Mouse (Mus musculus) intestine, embryonic 15.5 days (tissue): ENCODE results near the gene Trabd2b. TPM values are rescaled to one million over a fixed set of nuclear protein-coding genes. Genes with fewer than 3 reads are reported as not detected.

ENCODE experiments used
- ATAC-seq: fragments of 200-750 bp; cut with Nextera tagmentation; 2 replicates; pipeline ENCODE4 v1.8.0; 2017; ENCODE audit warnings: moderate TSS enrichment, moderate library complexity
- H3K27ac ChIP-seq: fragments of 300-500 bp; sonication (generic); 2 replicates; pipeline ENCODE4 v1.5.1; 2015; ENCODE audit warnings: mild to moderate bottlenecking, inconsistent platforms
- H3K27me3 ChIP-seq: fragments of 300-500 bp; sonication (generic); replicated peaks from 2 replicates; pipeline ENCODE4 v1.6.1; 2015; ENCODE audit warnings: inconsistent platforms
- H3K36me3 ChIP-seq: fragments of 300-500 bp; sonication (generic); 2 replicates; pipeline ENCODE4 v1.6.1; 2015; ENCODE audit warnings: inconsistent platforms
- H3K4me1 ChIP-seq: fragments of 300-500 bp; sonication (generic); replicated peaks from 2 replicates; pipeline ENCODE4 v1.6.1; 2015; ENCODE audit warnings: inconsistent platforms
- H3K4me2 ChIP-seq: fragments of 300-500 bp; sonication (generic); replicated peaks from 2 replicates; pipeline ENCODE4 v1.6.1; 2015; ENCODE audit warnings: mild to moderate bottlenecking, inconsistent platforms
- H3K4me3 ChIP-seq: fragments of 300-500 bp; sonication (generic); replicated peaks from 2 replicates; pipeline ENCODE4 v1.5.1; 2015; ENCODE audit warnings: inconsistent platforms
- H3K9ac ChIP-seq: fragments of 300-500 bp; sonication (generic); 2 replicates; pipeline ENCODE4 v1.6.1; 2015; ENCODE audit warnings: inconsistent platforms
- H3K9me3 ChIP-seq: fragments of 300-500 bp; sonication (generic); 2 replicates; pipeline ENCODE4 v1.6.1; 2016; ENCODE audit warnings: inconsistent platforms
- WGBS: fragments of 180-500 bp; shearing (Covaris S2); methylation state at CpG from one replicate; pipeline ENCODE4 v1.1.7; 2015; 5-methylcytosine and 5-hydroxymethylcytosine counted together
- polyA plus RNA-seq: library from polyadenylated mRNA; unstranded; fragments of >200 nt; fragmentation: Nextera tagmentation; extraction: Ambion mirVana; gene quantifications from 2 replicates; pipeline ENCODE4 v1.2.1, GENCODE M21; 2015

The Trabd2b gene
- polyA plus RNA-seq, 1 experiment from 2014 or later = 0.53 TPM

GRCm38 (mm10) chr4:114374330-114374729 is 32.2 kb upstream of the Trabd2b start:
- H3K9ac ChIP-seq = no peak overlapping the region
- 85% methylated on average over 1 of the region's 1 CpGs for WGBS
- no peaks in the 10 kb centered on the region for H3K4me1 ChIP-seq
- no peaks in the 10 kb centered on the region for H3K27me3 ChIP-seq
- no peak for ATAC-seq
- H3K27ac ChIP-seq = no peak overlapping the region
- H3K9me3 ChIP-seq = no peaks in the 10 kb centered on the region
- no peak overlapping the region for H3K4me3 ChIP-seq
- no peaks in the 10 kb centered on the region for H3K36me3 ChIP-seq
- no peak overlapping the region for H3K4me2 ChIP-seq

DNA sequence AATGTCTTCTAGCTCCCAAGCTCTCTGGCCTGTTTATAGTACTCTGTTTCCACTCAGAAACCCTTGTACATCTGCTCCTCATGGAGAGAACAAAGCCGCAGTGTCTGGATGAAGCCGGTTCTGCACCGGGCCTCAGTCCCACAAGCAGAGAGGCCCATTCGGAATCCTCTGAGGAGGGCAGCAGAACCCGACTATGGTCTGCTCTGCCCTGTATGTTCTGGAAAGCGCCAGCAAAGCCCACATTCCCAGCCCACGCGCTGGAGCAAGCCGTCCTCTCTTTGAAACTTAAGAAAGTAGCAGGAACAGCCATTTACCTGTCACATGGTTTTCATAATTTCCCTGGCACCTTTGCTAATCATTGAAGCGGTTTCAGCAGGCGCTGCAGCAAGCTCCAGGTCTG is 29.0 kb upstream of the Trabd2b start:
- ATAC-seq = no peak

GRCm38 (mm10) chr4:114378512-114378911 is 28.0 kb upstream of the Trabd2b start:
- Histone ChIP-seq H3K4me3 (no peak overlapping the region), H3K4me1 (no peaks in the 10 kb centered on the region), H3K27me3 (no peaks in the 10 kb centered on the region), H3K9ac (no peak overlapping the region), H3K9me3 (no peaks in the 10 kb centered on the region), H3K27ac (no peak overlapping the region), H3K36me3 (no peaks in the 10 kb centered on the region), H3K4me2 (no peak overlapping the region)
- no peak for ATAC-seq
- WGBS = 73% methylated on average over 7 of the region's 7 CpGs

More for the DNA sequence above, 29.0 kb upstream of the Trabd2b start:
- Histone ChIP-seq H3K27ac (no peak overlapping the region), H3K9ac (no peak overlapping the region), H3K36me3 (no peaks in the 10 kb centered on the region), H3K4me1 (no peaks in the 10 kb centered on the region), H3K9me3 (no peaks in the 10 kb centered on the region), H3K4me3 (no peak overlapping the region), H3K27me3 (no peaks in the 10 kb centered on the region), H3K4me2 (no peak overlapping the region)
- WGBS = 85% methylated on average over 11 of the region's 11 CpGs

- 85% methylated on average over 4 of the region's 4 CpGs for WGBS
- no peaks in the 10 kb centered on the region for H3K27me3 ChIP-seq
Observed at GRCm38 (mm10) chr4:114379416-114379956, 27.0 kb upstream of the Trabd2b start.

DNA sequence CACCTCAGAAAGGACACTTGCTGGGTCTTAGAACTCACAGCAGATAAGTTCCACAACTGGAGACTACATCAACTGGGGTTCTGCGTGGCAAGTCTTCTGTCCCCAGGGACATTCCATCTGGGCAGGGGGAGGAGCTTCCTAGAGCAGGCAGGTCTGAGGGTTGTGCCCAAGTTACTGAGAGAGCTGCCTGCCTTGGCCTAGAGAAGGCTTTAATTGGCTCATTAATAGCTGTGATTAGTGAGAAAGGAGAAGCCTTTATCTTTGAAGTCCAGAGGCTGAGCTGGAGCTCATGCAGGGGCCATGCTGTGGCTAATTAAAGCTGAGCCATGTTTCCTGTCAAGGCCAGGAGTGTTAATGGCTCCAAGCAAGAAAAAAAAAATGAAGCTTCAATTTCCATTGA is 23.9 kb upstream of the Trabd2b start:
- ATAC-seq = no peak
- Histone ChIP-seq H3K27me3 (no peaks in the 10 kb centered on the region), H3K4me1 (no peaks in the 10 kb centered on the region), H3K27ac (no peak overlapping the region), H3K4me2 (no peak overlapping the region), H3K36me3 (no peaks in the 10 kb centered on the region), H3K4me3 (no peak overlapping the region), H3K9me3 (no peaks in the 10 kb centered on the region), H3K9ac (no peak overlapping the region)
- 26% methylated on average over 1 of the region's 1 CpGs for WGBS

More at GRCm38 (mm10) chr4:114379416-114379956, 27.0 kb upstream of the Trabd2b start:
- H3K4me3 ChIP-seq = no peak overlapping the region
- H3K4me1 ChIP-seq = no peaks in the 10 kb centered on the region
- no peaks in the 10 kb centered on the region for H3K9me3 ChIP-seq
- ATAC-seq = no peak
- no peak overlapping the region for H3K9ac ChIP-seq
- H3K4me2 ChIP-seq = no peak overlapping the region
- no peaks in the 10 kb centered on the region for H3K36me3 ChIP-seq
- no peak overlapping the region for H3K27ac ChIP-seq

GRCm38 (mm10) chr4:114385236-114385635 is 21.3 kb upstream of the Trabd2b start:
- Histone ChIP-seq H3K27ac (no peak overlapping the region), H3K4me3 (no peak overlapping the region), H3K9me3 (no peaks in the 10 kb centered on the region), H3K27me3 (no peaks in the 10 kb centered on the region), H3K36me3 (no peaks in the 10 kb centered on the region), H3K4me1 (no peaks in the 10 kb centered on the region), H3K4me2 (no peak overlapping the region), H3K9ac (no peak overlapping the region)
- ATAC-seq = no peak
- WGBS = 92% methylated on average over 5 of the region's 5 CpGs

GRCm38 (mm10) chr4:114386395-114386811 is 20.1 kb upstream of the Trabd2b start:
- Histone ChIP-seq H3K4me3 (no peak overlapping the region), H3K36me3 (no peaks in the 10 kb centered on the region), H3K9me3 (no peaks in the 10 kb centered on the region), H3K9ac (no peak overlapping the region), H3K27me3 (no peaks in the 10 kb centered on the region), H3K4me1 (no peaks in the 10 kb centered on the region), H3K27ac (no peak overlapping the region), H3K4me2 (no peak overlapping the region)
- ATAC-seq = no peak
- WGBS = 43% methylated on average over 2 of the region's 2 CpGs

DNA sequence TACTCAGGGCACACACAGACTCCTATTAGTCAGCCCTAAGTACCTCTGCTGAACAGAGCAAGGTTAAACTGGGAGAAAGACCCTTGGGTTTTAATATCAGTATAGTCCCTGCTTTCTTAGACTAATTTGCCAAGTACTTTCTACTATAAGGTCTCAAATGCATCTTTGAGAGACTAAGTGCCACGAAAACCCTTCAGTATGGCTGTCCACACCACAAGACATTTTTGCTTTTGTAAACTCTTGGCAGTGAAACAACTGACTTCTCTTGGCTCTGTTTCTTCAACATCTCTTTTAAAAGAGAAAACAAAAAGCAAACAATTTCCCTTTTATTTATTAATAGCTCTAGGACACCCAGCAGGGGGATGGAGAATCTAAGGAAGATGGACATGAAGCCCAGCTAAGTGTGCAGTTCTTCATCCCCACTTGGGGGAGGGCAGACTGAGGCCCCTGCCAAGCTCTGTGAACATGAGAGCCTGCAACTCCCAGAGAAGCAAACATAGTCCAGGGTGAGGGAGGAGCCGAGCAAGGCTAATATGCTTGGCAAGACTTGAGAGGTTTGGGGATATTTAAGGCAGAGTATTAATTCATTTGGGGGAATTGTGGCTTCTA is 18.9 kb upstream of the Trabd2b start:
- H3K9ac ChIP-seq = no peak overlapping the region
- 68% methylated on average over 2 of the region's 2 CpGs for WGBS
- no peak for ATAC-seq
- no peaks in the 10 kb centered on the region for H3K36me3 ChIP-seq
- H3K4me1 ChIP-seq = no peaks in the 10 kb centered on the region
- H3K27ac ChIP-seq = no peak overlapping the region
- H3K4me2 ChIP-seq = no peak overlapping the region
- H3K27me3 ChIP-seq = no peaks in the 10 kb centered on the region
- H3K9me3 ChIP-seq = no peaks in the 10 kb centered on the region
- no peak overlapping the region for H3K4me3 ChIP-seq

GRCm38 (mm10) chr4:114388306-114388705 is 18.2 kb upstream of the Trabd2b start:
- 61% methylated on average over 3 of the region's 3 CpGs for WGBS
- Histone ChIP-seq H3K9ac (no peak overlapping the region), H3K4me2 (no peak overlapping the region), H3K9me3 (no peaks in the 10 kb centered on the region), H3K4me1 (no peaks in the 10 kb centered on the region), H3K27ac (no peak overlapping the region), H3K36me3 (no peaks in the 10 kb centered on the region), H3K27me3 (no peaks in the 10 kb centered on the region), H3K4me3 (no peak overlapping the region)
- no peak for ATAC-seq

DNA sequence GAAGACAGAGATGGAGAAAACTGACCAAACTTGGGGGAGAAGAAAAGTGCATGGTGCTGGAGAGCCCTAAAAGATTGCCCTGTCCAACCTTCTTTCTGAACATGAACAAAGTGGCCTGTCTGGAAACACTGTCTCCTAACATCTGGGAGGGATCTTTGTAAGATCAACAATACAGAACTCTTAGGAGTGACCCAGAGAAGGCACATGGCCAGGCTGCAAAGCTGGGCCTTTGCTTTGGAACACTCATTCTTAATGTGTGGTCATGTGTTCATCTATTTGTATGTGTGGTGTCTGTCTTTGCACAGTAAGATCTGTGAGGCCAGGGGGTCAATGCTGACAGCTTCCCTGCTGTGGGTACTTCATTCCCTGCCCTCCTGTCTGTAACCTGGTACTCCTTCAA is 16.9 kb upstream of the Trabd2b start:
- no peak for ATAC-seq
- no peaks in the 10 kb centered on the region for H3K36me3 ChIP-seq

DNA sequence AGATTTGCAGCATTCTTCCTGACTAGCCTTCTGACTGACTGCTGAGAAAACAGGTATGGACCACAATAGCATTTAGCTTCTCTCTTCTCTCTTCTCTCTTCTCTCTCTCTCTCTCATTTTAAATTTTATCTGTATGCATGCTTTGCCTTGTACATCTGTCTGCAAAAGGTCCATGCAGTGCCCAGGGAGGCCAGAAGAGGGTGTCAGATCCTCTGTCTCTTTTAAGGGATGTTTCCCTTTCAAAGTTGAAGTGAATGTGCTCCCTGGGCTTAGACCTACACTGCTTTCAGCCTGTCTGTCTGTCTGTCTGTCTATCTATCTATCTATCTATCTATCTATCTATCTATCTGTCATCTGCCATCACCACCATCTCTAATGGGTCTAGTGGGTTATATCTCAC is 8.9 kb upstream of the Trabd2b start:
- no peak for ATAC-seq
- H3K27ac ChIP-seq = no peak overlapping the region
- no peaks in the 10 kb centered on the region for H3K9me3 ChIP-seq
- no peak overlapping the region for H3K4me3 ChIP-seq
- no peaks in the 10 kb centered on the region for H3K27me3 ChIP-seq
- no peak overlapping the region for H3K4me2 ChIP-seq
- H3K9ac ChIP-seq = no peak overlapping the region
- no peaks in the 10 kb centered on the region for H3K36me3 ChIP-seq
- H3K4me1 ChIP-seq = no peaks in the 10 kb centered on the region

More for the DNA sequence above, 16.9 kb upstream of the Trabd2b start:
- Histone ChIP-seq H3K4me1 (no peaks in the 10 kb centered on the region), H3K27me3 (no peaks in the 10 kb centered on the region), H3K9me3 (no peaks in the 10 kb centered on the region), H3K4me3 (no peak overlapping the region), H3K4me2 (no peak overlapping the region), H3K27ac (no peak overlapping the region), H3K9ac (no peak overlapping the region)

DNA sequence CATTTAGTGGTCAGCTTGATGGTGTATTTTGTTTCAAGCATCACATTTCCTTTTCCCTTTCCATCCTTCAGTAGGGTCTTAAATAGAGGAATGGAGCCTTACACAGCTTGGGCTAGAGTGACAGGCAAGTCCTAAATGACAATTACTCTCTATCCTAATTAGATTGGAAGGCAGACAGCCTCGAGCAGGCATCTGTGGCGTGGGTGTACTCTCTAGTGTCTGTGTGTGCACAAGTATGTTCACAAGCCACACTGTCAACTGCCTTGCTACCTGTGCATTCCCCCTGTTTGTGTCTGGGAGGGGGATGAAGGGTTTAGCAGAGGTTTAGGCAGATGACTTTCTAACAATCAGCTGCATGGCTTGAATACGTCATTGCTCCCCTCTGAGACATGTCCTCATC is 6.7 kb upstream of the Trabd2b start:
- Histone ChIP-seq H3K4me3 (no peak overlapping the region), H3K9me3 (no peaks in the 10 kb centered on the region), H3K36me3 (no peaks in the 10 kb centered on the region), H3K4me1 (no peaks in the 10 kb centered on the region), H3K4me2 (no peak overlapping the region), H3K9ac (no peak overlapping the region), H3K27ac (no peak overlapping the region), H3K27me3 (no peaks in the 10 kb centered on the region)
- ATAC-seq = no peak
- WGBS = 69% methylated on average over 3 of the region's 3 CpGs

- H3K36me3 ChIP-seq = no peaks in the 10 kb centered on the region
- peaks cover 3% of the 10 kb centered on the region; the same call in 1 of the 2 replicates for H3K4me1 ChIP-seq
- H3K9ac ChIP-seq = no peak overlapping the region
- H3K27ac ChIP-seq = no peak overlapping the region
- ATAC-seq = no peak
- H3K27me3 ChIP-seq = peaks cover 6% of the 10 kb centered on the region; the same call in 1 of the 2 replicates
- no peak overlapping the region for H3K4me2 ChIP-seq
- no peak overlapping the region for H3K4me3 ChIP-seq
- no peaks in the 10 kb centered on the region for H3K9me3 ChIP-seq
- 66% methylated on average over 7 of the region's 7 CpGs for WGBS
Observed at GRCm38 (mm10) chr4:114401993-114402731, 4.4 kb upstream of the Trabd2b start.
